Mouse (Mus musculus) kidney, postnatal 0 days (tissue): ENCODE results near the gene Wdr18. TPM values are rescaled to one million over a fixed set of nuclear protein-coding genes. Genes with fewer than 3 reads are reported as not detected.

ENCODE experiments used
- ATAC-seq: fragments of 200-750 bp; cut with Nextera tagmentation; replicated peaks from 2 replicates; pipeline ENCODE4 v1.8.0; 2017; ENCODE audit warnings: low read depth, moderate number of reproducible peaks, moderate TSS enrichment, moderate library complexity; ENCODE audit not compliant: low FRiP score
- DNase-seq: peaks from one replicate; pipeline ENCODE4 v3.0.0-alpha.2; 2016; ENCODE audit warnings: low spot score
- H3K27ac ChIP-seq: fragments of 300-500 bp; sonication (generic); 2 replicates; pipeline ENCODE4 v1.5.1; 2014; ENCODE audit warnings: mild to moderate bottlenecking
- H3K27me3 ChIP-seq: fragments of 300-500 bp; sonication (generic); 2 replicates; pipeline ENCODE4 v1.6.1; 2014; ENCODE audit warnings: low read length, mixed read lengths; ENCODE audit not compliant: insufficient read depth
- H3K36me3 ChIP-seq: fragments of 300-500 bp; sonication (generic); 2 replicates; pipeline ENCODE4 v1.6.1; 2014; ENCODE audit warnings: low read length, mixed read lengths; ENCODE audit not compliant: insufficient read depth
- H3K4me1 ChIP-seq: fragments of 300-500 bp; sonication (generic); replicated peaks from 2 replicates; pipeline ENCODE4 v1.6.1; 2014; ENCODE audit warnings: antibody characterized with exemption, low read length, mixed read lengths; ENCODE audit not compliant: insufficient read depth
- H3K4me2 ChIP-seq: fragments of 300-500 bp; sonication (generic); 2 replicates; pipeline ENCODE4 v1.6.1; 2014; ENCODE audit warnings: mild to moderate bottlenecking, low read length, moderate library complexity, mixed read lengths
- H3K4me3 ChIP-seq: fragments of 300-500 bp; sonication (generic); replicated peaks from 2 replicates; pipeline ENCODE4 v1.5.1; 2014; ENCODE audit warnings: low read depth, low read length
- H3K9ac ChIP-seq: fragments of 300-500 bp; sonication (generic); 2 replicates; pipeline ENCODE4 v1.6.1; 2014; ENCODE audit warnings: low read depth, low read length
- H3K9me3 ChIP-seq: fragments of 300-500 bp; sonication (generic); replicated peaks from 2 replicates; pipeline ENCODE4 v1.6.1; 2016; ENCODE audit warnings: low read length, inconsistent platforms, mixed read lengths
- CTCF ChIP-seq: IDR thresholded peaks from 2 replicates; pipeline ENCODE4 v1.5.1; 2016; ENCODE audit warnings: antibody characterized with exemption, low read depth, mild to moderate bottlenecking, moderate library complexity
- WGBS: fragments of 180-500 bp; shearing (Covaris S2); extraction: QIAGEN DNeasy Blood & Tissue Kit; methylation state at CpG from one replicate; pipeline ENCODE4 v1.1.7; 2014; 5-methylcytosine and 5-hydroxymethylcytosine counted together
- polyA plus RNA-seq: library from polyadenylated mRNA; unstranded; fragments of >200 nt; fragmentation: Nextera tagmentation; extraction: Ambion mirVana; gene quantifications from 2 replicates; pipeline ENCODE4 v1.2.1, GENCODE M21; 2015

Wdr18 gene
- polyA plus RNA-seq, 1 experiment from 2014 or later: 78.9 TPM

DNA sequence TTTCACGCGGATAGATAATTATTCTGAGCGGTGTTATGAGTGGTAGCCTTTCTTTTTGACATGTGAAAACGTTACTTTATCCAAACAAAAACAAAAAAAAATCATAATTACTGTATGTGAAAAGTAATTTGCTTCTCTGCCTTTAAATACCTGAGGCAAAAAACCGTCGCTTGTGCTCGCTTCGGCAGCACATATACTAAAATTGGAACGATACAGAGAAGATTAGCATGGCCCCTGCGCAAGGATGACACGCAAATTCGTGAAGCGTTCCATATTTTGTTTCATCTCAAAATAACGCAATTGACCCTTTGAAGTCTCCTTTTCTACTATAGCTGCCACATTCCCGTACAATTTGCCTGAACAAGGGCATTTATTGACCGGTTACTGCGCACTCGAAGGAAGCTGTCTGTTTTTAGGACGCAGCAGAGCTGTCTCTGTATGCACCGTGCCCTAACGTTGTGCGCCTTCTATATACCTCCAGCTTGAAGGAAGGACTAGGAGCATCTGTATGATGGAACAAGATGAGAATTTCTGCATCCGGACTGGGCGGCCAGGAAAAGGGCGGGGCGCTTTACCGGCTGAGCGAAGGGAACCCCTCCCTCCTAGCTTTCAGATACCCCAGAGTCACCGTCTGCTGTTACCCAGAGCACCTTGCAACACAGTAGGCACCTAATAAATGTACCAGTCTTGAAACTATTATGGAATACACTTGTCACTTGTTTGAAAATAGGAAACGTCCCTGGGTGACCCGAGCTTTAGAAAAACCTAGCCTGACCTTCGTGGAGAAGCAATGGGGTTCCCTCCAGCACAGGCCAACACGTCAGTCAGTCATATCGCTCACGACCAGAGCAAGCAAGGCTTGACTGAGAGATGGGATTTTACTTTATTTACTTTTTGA lies 25.6 kb downstream of the Wdr18 start:
- Histone ChIP-seq H3K4me3 (peak overlapping the region; percentile 63), H3K9me3 (no peaks in the 10 kb centered on the region), H3K36me3 (0 out of 2 replicates have a peak, but pooled peaks cover 2% of the 10 kb centered on the region), H3K9ac (peak overlapping the region; percentile 69), H3K4me1 (peaks cover 41% of the 10 kb centered on the region), H3K4me2 (peak overlapping the region; percentile 87), H3K27ac (peak overlapping the region; percentile 98), H3K27me3 (no peaks in the 10 kb centered on the region)
- TF ChIP-seq CTCF: no peak
- 2% methylated on average over 35 of the region's 35 CpGs for WGBS
- ATAC-seq (no peak), DNase-seq (peak; percentile 76)

DNA sequence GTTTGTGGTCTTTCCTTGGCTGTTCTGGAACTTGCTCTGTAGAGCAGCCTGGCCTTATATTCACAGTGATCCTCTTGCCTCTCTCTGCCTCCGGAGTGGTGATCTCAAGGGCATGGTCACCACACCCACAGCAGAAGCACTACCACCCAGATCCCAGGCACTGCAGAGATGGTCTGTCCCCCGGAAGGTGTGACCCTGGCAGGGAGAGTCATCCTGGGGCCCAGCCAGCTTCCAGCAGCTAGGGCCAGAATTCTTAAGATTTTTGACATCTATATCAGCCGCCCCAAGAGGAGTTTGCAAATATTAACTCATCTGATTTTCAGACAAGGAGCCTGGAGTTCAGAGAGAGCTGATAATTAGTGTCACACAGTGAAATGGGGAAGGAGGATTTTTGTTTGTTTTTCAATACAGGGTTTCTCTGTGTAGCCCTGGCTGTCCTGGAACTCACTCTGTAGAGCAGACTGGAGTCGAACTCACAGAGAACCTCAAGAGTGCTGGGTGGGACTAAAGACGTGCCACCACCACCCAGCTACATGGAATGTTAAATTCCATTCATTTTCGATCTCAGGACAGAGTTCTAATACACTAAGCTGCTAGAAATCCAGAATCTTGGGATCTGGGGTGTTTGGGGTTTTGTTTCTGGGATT lies 26.4 kb downstream of the Wdr18 start:
- peaks cover 41% of the 10 kb centered on the region for H3K4me1 ChIP-seq
- no peak for ATAC-seq

DNA sequence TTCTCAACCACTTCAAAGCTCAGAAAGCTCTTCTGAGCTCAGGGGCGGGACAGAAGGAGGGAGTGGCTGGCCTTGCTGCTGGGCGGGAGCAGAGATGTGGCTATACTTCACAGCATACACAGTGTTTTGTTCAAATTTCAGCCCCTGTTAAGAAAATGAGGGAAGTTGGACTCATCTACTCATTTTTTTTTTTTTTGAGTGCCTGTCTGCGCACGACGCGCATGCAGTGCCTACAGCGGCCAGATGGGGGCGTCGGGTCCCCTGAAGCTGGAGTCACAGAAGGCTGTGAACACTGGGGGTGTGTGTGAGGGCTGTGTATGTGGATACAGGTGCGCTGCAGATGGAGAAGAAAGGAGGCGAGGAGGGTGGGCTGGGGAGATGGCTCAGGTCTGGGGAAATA lies 27.0 kb downstream of the Wdr18 start:
- no peak overlapping the region for H3K9ac ChIP-seq

More for the DNA sequence above, 26.4 kb downstream of the Wdr18 start:
- H3K27ac ChIP-seq: peak overlapping the region; percentile 98
- no peak for TF ChIP-seq CTCF
- 32% methylated on average over 6 of the region's 6 CpGs for WGBS
- peak overlapping the region; percentile 69; the same call in 1 of the 2 replicates for H3K9ac ChIP-seq
- no peaks in the 10 kb centered on the region for H3K9me3 ChIP-seq
- H3K4me3 ChIP-seq: no peak overlapping the region
- no peaks in the 10 kb centered on the region for H3K27me3 ChIP-seq
- peak overlapping the region; percentile 87 for H3K4me2 ChIP-seq
- no peak for DNase-seq
- H3K36me3 ChIP-seq: 0 out of 2 replicates have a peak, but pooled peaks cover 5% of the 10 kb centered on the region

DNA sequence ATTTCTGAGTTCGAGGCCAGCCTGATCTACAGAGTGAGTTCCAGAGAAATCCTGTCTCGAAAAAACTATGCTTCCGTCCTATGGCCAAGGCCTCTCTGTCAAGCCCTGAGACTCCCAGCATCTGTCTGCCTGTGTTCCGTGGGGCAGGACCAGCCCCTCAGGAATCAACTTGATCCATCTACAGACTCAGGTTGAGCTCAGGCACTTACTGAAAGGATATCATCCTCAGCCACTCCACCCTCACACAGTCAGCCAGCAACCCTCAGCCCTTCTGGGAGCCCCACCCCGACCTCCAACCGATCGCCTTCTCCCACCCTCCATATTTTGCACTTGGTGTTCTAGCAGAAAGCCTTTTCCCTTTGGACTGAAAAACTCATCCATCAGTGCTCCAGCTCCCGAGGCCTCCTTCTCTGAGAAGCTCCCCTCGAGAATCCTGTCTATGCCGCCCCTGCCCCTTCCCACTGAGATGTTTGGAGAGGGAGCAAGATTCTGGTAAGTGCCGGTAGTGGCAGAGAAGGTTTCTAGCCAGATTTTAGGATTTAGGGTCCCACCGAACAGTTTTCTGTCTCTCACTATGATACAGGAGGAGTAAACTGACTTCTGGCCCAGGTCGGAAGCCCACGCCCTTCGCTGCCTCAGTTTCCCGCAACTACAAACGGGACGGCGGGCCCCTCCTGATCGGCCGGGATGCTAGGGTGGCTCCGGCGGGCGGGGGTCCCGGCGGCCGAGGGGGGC lies 28.0 kb downstream of the Wdr18 start:
- peak overlapping the region; percentile 87 for H3K4me2 ChIP-seq
- H3K27ac ChIP-seq: peak overlapping the region; percentile 86
- H3K4me1 ChIP-seq: peaks cover 36% of the 10 kb centered on the region
- ATAC-seq (no peak), DNase-seq (peak; percentile 16)
- WGBS: 12% methylated on average over 27 of the region's 27 CpGs
- peak overlapping the region; percentile 66 for H3K4me3 ChIP-seq
- H3K9me3 ChIP-seq: no peaks in the 10 kb centered on the region
- H3K9ac ChIP-seq: peak overlapping the region; percentile 66
- H3K27me3 ChIP-seq: no peaks in the 10 kb centered on the region
- TF ChIP-seq CTCF: no peak
- peaks cover 13% of the 10 kb centered on the region; the same call in 1 of the 2 replicates for H3K36me3 ChIP-seq

More for the DNA sequence above, 27.0 kb downstream of the Wdr18 start:
- H3K9me3 ChIP-seq: no peaks in the 10 kb centered on the region
- ATAC-seq (no peak), DNase-seq (peak; percentile 87)
- H3K4me3 ChIP-seq: peak overlapping the region; percentile 4; the same call in 1 of the 2 replicates
- 5% methylated on average over 11 of the region's 11 CpGs for WGBS
- H3K4me1 ChIP-seq: peaks cover 41% of the 10 kb centered on the region
- peaks cover 7% of the 10 kb centered on the region; the same call in 1 of the 2 replicates for H3K36me3 ChIP-seq
- peak overlapping the region; percentile 98 for H3K27ac ChIP-seq
- H3K27me3 ChIP-seq: no peaks in the 10 kb centered on the region
- peak overlapping the region; percentile 87 for H3K4me2 ChIP-seq
- peak; percentile 85 for TF ChIP-seq CTCF

DNA sequence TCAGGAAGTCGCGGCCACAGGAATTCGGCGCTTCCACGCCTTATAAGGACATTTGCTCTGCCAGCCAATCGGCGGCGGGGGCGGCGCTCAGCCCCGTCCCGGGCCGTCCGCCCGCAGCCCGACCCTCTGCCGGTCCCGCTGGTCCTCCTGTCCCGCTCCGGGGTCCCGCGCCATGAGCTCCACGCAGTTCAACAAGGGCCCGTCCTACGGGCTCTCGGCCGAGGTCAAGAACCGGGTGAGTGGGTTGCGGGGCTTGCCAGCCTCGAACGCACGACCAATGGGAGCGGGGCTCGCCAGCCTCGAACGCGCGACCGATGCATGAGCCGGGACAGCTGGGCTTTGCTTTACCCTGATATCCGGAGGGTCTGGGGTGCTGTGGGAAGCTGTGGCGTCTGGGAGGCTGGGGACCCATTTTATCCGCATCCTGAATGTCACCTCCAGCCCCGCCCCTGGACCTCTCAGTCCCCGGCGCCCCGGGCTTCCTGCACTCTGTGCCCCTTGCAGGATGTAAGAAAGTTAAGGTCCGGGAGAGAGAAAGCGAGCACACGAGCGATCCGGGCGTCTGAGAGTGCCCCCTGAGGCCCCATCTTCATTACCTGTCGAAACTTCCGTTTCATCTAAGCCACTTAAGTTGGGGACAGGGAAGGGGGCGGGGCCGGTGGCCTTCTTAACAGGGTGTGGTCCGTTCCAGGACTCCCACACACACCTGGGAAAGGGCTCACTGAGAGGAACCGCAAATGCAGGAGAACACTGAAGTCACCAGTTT lies 28.7 kb downstream of the Wdr18 start, which contains the start of gene Cnn2:
Gene Cnn2 (plus strand): TSS at position 79 of the 766 bp plus-strand sequence.
- under 1% methylated on average over 56 of the region's 59 CpGs for WGBS
- H3K9me3 ChIP-seq: no peaks in the 10 kb centered on the region
- ATAC-seq (no peak), DNase-seq (peak; percentile 81)
- H3K27ac ChIP-seq: peak within 1 kb of the TSS; percentile 86
- peaks cover 29% of the 10 kb centered on the region for H3K4me1 ChIP-seq
- peaks cover 18% of the 10 kb centered on the region; the same call in 1 of the 2 replicates for H3K36me3 ChIP-seq
- H3K4me2 ChIP-seq: peak within 1 kb of the TSS; percentile 87
- peak within 1 kb of the TSS; percentile 66 for H3K9ac ChIP-seq
- no peaks in the 10 kb centered on the region for H3K27me3 ChIP-seq
- H3K4me3 ChIP-seq: peak within 1 kb of the TSS; percentile 66
- no peak for TF ChIP-seq CTCF
